Mouse (Mus musculus) urinary bladder, postnatal 10 days (tissue): ENCODE measurements around the gene Ebf4.
"Not testable (repeated sequence)": the region's sequence is repeated elsewhere in the genome, so short reads cannot be mapped to it uniquely, and the experiment has no call there.

Source experiments
- DNase-seq: peaks from one replicate; pipeline ENCODE4 v3.0.0; 2022; ENCODE audit warnings: low spot score

Gene Ebf4

GRCm38 (mm10) chr2:130295331-130296133 lies 563 bp downstream of the Ebf4 start:
- DNase-seq = no peak

GRCm38 (mm10) chr2:130296134-130296745 lies 1.3 kb downstream of the Ebf4 start:
- DNase-seq = no peak

GRCm38 (mm10) chr2:130297580-130297979 lies 2.6 kb downstream of the Ebf4 start:
- DNase-seq = no peak

GRCm38 (mm10) chr2:130303014-130303413 lies 8.0 kb downstream of the Ebf4 start:
- DNase-seq = no peak

GRCm38 (mm10) chr2:130327057-130327456 lies 32.1 kb downstream of the Ebf4 start:
- no peak for DNase-seq

GRCm38 (mm10) chr2:130329502-130329901 lies 34.5 kb downstream of the Ebf4 start:
- no peak for DNase-seq

- no peak for DNase-seq
Observed at GRCm38 (mm10) chr2:130335112-130335511, 40.1 kb downstream of the Ebf4 start.

- DNase-seq = no peak
Observed at GRCm38 (mm10) chr2:130340464-130341219, 45.7 kb downstream of the Ebf4 start.

GRCm38 (mm10) chr2:130341220-130341580 lies 46.2 kb downstream of the Ebf4 start:
- no peak for DNase-seq

GRCm38 (mm10) chr2:130350376-130350775 lies 55.4 kb downstream of the Ebf4 start:
- DNase-seq = no peak

GRCm38 (mm10) chr2:130351758-130352339 lies 56.9 kb downstream of the Ebf4 start:
- no peak for DNase-seq

GRCm38 (mm10) chr2:130353411-130353810 lies 58.4 kb downstream of the Ebf4 start:
- no peak for DNase-seq

- no peak for DNase-seq
Observed at GRCm38 (mm10) chr2:130353889-130354288, 58.9 kb downstream of the Ebf4 start.

- DNase-seq = no peak
Observed at GRCm38 (mm10) chr2:130357551-130357950, 62.6 kb downstream of the Ebf4 start.

- DNase-seq = no peak
Observed at GRCm38 (mm10) chr2:130358852-130359251, 63.9 kb downstream of the Ebf4 start.

GRCm38 (mm10) chr2:130362511-130363026 lies 67.6 kb downstream of the Ebf4 start:
- no peak for DNase-seq

- DNase-seq = no peak
Observed at GRCm38 (mm10) chr2:130365211-130366094, 70.5 kb downstream of the Ebf4 start.

GRCm38 (mm10) chr2:130367386-130367785 lies 72.4 kb downstream of the Ebf4 start:
- no peak for DNase-seq

GRCm38 (mm10) chr2:130373026-130373425 lies 78.1 kb downstream of the Ebf4 start:
- DNase-seq = not testable (repeated sequence)

- DNase-seq = no peak
Observed at GRCm38 (mm10) chr2:130374951-130375350, 80.0 kb downstream of the Ebf4 start.

- no peak for DNase-seq
Observed at GRCm38 (mm10) chr2:130383205-130383604, 88.2 kb downstream of the Ebf4 start.
